Mouse (Mus musculus) forebrain, embryonic 14.5 days (tissue): Measurements from ENCODE around the gene Ppbp. TPM values are rescaled to one million over a fixed set of nuclear protein-coding genes. Genes with fewer than 3 reads are reported as not detected.

ENCODE experiments used
- ATAC-seq: fragments of 200-750 bp; cut with Nextera tagmentation; 2 replicates; pipeline ENCODE4 v1.8.0; 2017; ENCODE audit warnings: mild to moderate bottlenecking, moderate library complexity
- DNase-seq: peaks from one replicate; pipeline ENCODE4 v3.0.0-alpha.2; 2015; ENCODE audit warnings: low spot score
- H3K27ac ChIP-seq: fragments of 300-500 bp; sonication (generic); 2 replicates; pipeline ENCODE4 v1.5.1; 2014; ENCODE audit warnings: low read depth, mild to moderate bottlenecking, control low read depth, low read length, moderate library complexity
- H3K27me3 ChIP-seq: fragments of 300-500 bp; sonication (generic); replicated peaks from 2 replicates; pipeline ENCODE4 v1.6.1; 2014; ENCODE audit warnings: low read length, control low read depth, mixed read lengths; ENCODE audit not compliant: control insufficient read depth, insufficient read depth
- H3K36me3 ChIP-seq: fragments of 300-500 bp; sonication (generic); 2 replicates; pipeline ENCODE4 v1.6.1; 2014; ENCODE audit warnings: low read length, control low read depth; ENCODE audit not compliant: control insufficient read depth, insufficient read depth
- H3K4me1 ChIP-seq: fragments of 300-500 bp; sonication (generic); 2 replicates; pipeline ENCODE4 v1.6.1; 2014; ENCODE audit warnings: antibody characterized with exemption, low read length, control low read depth; ENCODE audit not compliant: control insufficient read depth, insufficient read depth
- H3K4me2 ChIP-seq: fragments of 300-500 bp; sonication (generic); 2 replicates; pipeline ENCODE4 v1.6.1; 2014; ENCODE audit warnings: mild to moderate bottlenecking, control low read depth, low read length
- H3K4me3 ChIP-seq: fragments of 300-500 bp; sonication (generic); 2 replicates; pipeline ENCODE4 v1.5.1; 2014; ENCODE audit warnings: low read depth, low read length, control low read depth
- H3K9ac ChIP-seq: fragments of 300-500 bp; sonication (generic); 2 replicates; pipeline ENCODE4 v1.6.1; 2014; ENCODE audit warnings: mild to moderate bottlenecking, low read length, control low read depth, moderate library complexity
- H3K9me3 ChIP-seq: fragments of 300-500 bp; sonication (generic); replicated peaks from 2 replicates; pipeline ENCODE4 v1.6.1; 2016; ENCODE audit warnings: low read length, control low read depth, mixed read lengths; ENCODE audit not compliant: control insufficient read depth
- whole genome bisulfite sequencing: fragments of 180-500 bp; shearing (Covaris S2); extraction: QIAGEN DNeasy Blood & Tissue Kit; methylation state at CpG from one replicate; pipeline ENCODE4 v1.1.7; 2014; 5-methylcytosine and 5-hydroxymethylcytosine counted together
- polyA plus RNA-seq: library from polyadenylated mRNA; unstranded; fragments of >200 nt; fragmentation: Nextera tagmentation; extraction: Ambion mirVana; gene quantifications from 2 replicates; pipeline ENCODE4 v1.2.1, GENCODE M21; 2014

The Ppbp gene
- polyA plus RNA-seq, 1 experiment from 2014 or later: 0.85 TPM

DNA sequence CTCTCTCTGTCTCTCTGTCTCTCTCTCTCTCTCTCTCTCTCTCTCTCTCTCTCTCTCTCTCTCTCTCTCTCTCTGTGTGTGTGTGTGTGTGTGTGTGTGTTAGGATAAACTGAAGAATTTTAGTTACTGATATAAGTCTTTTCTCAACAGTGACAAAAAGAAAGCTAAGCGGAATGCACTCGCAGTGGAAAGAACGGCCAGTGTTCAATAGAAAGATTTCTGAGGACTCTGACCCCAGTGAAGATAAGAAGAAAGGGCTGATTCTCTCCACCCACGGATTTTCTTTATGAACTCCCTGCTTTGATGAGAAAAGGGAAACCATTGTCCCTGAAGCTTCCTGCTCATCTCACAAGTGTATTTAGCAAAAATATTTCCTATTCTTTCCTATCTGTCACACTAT, 8.0 kb upstream of the Ppbp start:
- DNase-seq (no peak), ATAC-seq (no peak)
- Histone ChIP-seq H3K27me3 (peaks cover 12% of the 10 kb centered on the region; the same call in 1 of the 2 replicates), H3K9ac (no peak overlapping the region), H3K27ac (no peak overlapping the region), H3K4me1 (peaks cover 8% of the 10 kb centered on the region; the same call in 1 of the 2 replicates), H3K4me2 (no peak overlapping the region), H3K4me3 (no peak overlapping the region), H3K36me3 (no peaks in the 10 kb centered on the region), H3K9me3 (no peaks in the 10 kb centered on the region)
- 45% methylated on average over 4 of the region's 4 CpGs for WGBS

DNA sequence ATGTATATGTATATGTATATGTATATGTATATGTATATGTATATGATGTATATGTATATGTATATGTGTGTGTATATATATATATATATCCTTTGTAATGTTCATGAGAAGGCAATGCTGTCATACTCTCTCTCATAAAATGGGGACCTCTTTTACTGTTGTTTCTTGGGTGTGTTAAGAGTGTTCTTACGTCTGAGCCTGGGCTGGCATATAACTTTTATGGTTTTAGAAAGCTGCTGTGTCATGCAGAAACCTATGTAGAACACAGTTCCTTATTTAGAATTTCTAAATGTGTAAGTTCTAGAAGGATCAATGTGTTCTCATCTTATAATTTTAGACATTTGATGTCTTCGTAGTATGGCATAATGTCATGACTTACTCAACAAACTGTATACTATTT, 7.5 kb upstream of the Ppbp start:
- no peaks in the 10 kb centered on the region for H3K36me3 ChIP-seq
- H3K9me3 ChIP-seq: no peaks in the 10 kb centered on the region
- H3K27me3 ChIP-seq: peaks cover 12% of the 10 kb centered on the region; the same call in 1 of the 2 replicates
- ATAC-seq: no peak
- 95% methylated on average over 2 of the region's 2 CpGs for WGBS
- H3K9ac ChIP-seq: no peak overlapping the region
- DNase-seq: no peak
- H3K4me1 ChIP-seq: peaks cover 8% of the 10 kb centered on the region; the same call in 1 of the 2 replicates
- no peak overlapping the region for H3K27ac ChIP-seq
- no peak overlapping the region for H3K4me3 ChIP-seq
- H3K4me2 ChIP-seq: no peak overlapping the region

DNA sequence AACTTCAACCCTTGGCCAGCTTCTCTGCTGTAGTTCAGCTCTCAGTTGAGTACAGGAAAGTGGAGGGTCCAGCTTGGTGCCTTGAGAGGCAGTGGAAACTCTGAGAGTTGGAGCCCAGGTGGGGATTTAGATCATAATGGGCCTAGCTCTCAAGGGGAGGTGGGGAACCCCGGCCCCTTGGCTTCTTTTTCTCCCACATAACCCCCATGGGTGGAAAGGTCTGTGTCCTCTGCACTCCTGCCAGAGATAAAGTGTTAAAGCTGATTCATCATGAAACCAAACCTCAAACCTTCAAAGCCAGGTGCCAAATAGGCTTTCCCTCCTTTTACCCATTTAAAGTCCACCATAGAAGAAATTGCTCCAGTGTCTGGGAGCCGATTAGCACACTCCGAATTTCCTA, 6.5 kb upstream of the Ppbp start:
- H3K4me3 ChIP-seq: no peak overlapping the region
- no peak overlapping the region for H3K4me2 ChIP-seq
- no peak for DNase-seq
- H3K36me3 ChIP-seq: no peaks in the 10 kb centered on the region
- H3K9me3 ChIP-seq: no peaks in the 10 kb centered on the region
- peaks cover 12% of the 10 kb centered on the region; the same call in 1 of the 2 replicates for H3K27me3 ChIP-seq
- peaks cover 6% of the 10 kb centered on the region; the same call in 1 of the 2 replicates for H3K4me1 ChIP-seq
- H3K9ac ChIP-seq: no peak overlapping the region
- no peak overlapping the region for H3K27ac ChIP-seq
- 89% methylated on average over 3 of the region's 3 CpGs for WGBS
- no peak for ATAC-seq

DNA sequence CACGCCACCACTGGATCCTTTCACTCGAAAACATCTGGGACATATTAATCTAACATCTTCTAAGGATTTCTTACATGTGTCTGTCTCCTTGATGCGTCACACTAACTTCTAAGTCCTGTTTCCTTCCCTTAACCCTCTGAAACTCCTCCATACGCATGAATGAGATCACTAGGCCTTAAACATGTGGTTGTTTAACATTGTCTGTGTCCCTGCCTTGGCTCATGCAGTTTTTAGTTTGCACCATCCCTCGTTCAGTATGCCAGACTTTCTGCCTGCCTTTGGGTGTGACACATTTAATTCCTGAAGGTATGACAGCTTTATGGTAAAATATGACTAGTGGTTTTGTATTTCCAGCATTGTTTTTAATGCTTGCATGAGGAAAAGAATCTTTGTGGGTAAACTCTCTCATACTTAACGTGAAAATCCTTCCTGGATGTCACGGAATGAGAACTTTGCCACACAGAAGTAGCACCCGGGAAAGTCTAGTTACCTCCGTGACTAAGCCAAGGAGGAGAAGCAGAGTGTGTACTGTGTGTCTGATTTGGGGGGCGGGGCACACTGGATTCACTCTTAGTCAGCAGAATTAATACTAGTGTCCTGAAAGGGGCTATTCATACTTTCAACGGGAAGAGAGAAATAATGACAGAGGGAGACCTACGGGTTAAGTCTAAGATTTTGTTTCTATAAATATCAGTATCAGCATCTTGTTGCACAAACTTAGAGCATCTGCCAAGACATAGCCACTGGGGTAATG, 4.2 kb upstream of the Ppbp start:
- Histone ChIP-seq H3K4me3 (no peak overlapping the region), H3K4me2 (no peak overlapping the region), H3K36me3 (no peaks in the 10 kb centered on the region), H3K27me3 (peaks cover 8% of the 10 kb centered on the region; the same call in 1 of the 2 replicates), H3K9me3 (no peaks in the 10 kb centered on the region), H3K27ac (no peak overlapping the region), H3K4me1 (peaks cover under 1% of the 10 kb centered on the region; the same call in 1 of the 2 replicates), H3K9ac (no peak overlapping the region)
- ATAC-seq (no peak), DNase-seq (no peak)
- WGBS: 83% methylated on average over 12 of the region's 12 CpGs

DNA sequence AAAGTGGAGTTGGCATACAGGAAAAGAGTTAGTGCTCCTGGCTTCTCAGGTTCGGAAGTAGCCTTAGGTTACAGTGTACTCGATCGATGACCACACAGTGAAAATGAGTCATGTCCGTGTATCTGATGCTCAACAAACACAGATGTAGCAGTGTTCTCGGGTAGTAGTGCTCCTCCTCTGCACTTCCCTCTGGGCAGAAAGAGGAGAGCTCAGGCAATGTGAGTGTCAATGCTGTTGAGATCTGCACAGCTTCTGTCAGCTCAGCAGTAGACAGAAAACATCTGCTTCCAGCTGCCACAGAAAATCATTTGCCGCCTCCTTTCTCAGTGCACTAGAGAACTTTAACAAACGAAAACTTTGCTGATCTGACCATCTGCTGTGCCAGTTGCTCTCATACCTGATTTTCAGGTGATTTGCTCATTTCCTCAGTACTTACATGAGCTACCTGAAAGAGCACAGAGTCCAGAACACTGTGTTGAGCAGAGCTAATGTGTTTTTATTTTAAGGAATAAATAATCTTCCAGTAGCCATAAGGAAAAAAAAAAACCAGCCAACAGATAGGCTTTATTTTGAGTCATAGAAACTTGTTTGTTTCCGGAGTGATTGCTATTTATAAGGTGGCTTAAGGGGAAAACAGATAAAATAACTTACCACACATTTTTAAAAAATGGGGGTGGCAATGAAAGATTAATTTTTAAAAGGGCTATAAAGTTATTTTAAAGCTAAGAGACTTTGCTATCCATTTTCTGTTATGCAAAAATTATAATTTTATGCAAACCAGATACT, 2.3 kb upstream of the Ppbp start:
- H3K4me2 ChIP-seq: no peak overlapping the region
- no peak overlapping the region for H3K9ac ChIP-seq
- no peak overlapping the region for H3K4me3 ChIP-seq
- WGBS: 84% methylated on average over 8 of the region's 8 CpGs
- H3K27me3 ChIP-seq: no peaks in the 10 kb centered on the region
- no peaks in the 10 kb centered on the region for H3K9me3 ChIP-seq
- no peak overlapping the region for H3K27ac ChIP-seq
- no peak for DNase-seq
- no peaks in the 10 kb centered on the region for H3K36me3 ChIP-seq
- no peaks in the 10 kb centered on the region for H3K4me1 ChIP-seq
- no peak for ATAC-seq

DNA sequence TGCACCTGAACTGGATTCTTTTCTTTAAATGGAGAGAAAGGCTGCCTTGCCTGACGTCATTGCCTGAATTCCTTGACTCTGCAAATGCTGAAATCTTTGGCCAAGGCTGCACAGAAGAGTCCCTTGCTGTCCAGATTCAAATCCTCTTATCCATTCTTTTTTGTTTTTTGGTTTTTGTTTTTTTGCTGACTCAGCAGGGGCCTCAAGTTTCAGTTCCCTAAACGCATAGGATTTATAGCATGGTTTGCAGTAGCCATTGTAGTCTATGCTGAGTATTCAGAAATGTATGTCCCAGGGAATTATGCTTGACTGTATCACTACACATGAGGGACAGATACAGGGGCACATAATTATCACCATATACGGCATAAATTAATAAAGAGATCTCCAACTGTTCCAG, 3.1 kb downstream of the Ppbp start:
- 64% methylated on average over 3 of the region's 3 CpGs for WGBS
- no peak overlapping the region for H3K4me2 ChIP-seq
- H3K27ac ChIP-seq: no peak overlapping the region
- no peak for DNase-seq
- H3K36me3 ChIP-seq: no peaks in the 10 kb centered on the region
- no peaks in the 10 kb centered on the region for H3K4me1 ChIP-seq
- no peak overlapping the region for H3K9ac ChIP-seq
- ATAC-seq: no peak
- no peak overlapping the region for H3K4me3 ChIP-seq
- no peaks in the 10 kb centered on the region for H3K27me3 ChIP-seq
- no peaks in the 10 kb centered on the region for H3K9me3 ChIP-seq

DNA sequence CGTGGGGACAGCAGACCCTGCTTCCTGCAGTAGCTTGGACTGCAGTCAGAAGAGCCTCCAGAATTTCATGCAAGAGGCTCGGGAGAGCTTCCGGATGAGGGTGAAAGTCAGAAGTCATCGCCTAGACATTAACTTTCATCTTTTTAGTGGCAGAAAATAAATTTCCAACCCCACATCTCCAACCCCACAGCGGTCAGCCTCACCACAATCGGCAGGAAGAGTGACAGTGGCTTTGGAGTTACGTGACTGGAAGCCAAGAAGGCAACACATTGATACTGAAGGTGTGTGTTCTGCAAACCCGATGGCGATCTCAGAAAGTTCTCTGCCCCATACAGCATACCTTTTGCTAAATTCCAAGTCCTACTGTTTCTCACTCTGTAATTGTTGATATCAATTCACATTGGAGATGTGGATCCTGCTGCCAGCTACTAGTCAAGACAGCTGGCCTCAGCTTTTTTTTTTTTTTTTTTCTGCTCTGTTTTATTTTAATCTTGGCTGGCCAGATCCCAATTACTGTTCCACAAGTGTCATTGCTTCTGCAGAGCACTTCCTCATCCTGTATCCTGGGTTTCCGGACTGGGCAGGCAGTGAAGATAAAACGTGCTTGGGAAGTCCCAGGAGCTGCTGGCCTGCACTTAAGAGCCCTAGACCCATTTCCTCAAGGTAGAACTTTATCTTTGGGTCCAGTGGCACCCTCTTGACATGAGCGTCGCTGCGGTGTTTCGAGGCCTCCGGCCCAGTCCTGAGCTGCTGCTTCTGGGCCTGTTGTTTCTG, 3.7 kb downstream of the Ppbp start, which contains the start of gene Pf4:
Pf4 (plus strand) TSS at position 556 of the 774 bp plus-strand sequence.
- ATAC-seq (no peak), DNase-seq (no peak)
- Histone ChIP-seq H3K4me3 (no peak within 1 kb of the TSS), H3K36me3 (no peaks in the 10 kb centered on the region), H3K9me3 (no peaks in the 10 kb centered on the region), H3K4me1 (no peaks in the 10 kb centered on the region), H3K27me3 (no peaks in the 10 kb centered on the region), H3K9ac (no peak within 1 kb of the TSS), H3K4me2 (no peak within 1 kb of the TSS), H3K27ac (no peak within 1 kb of the TSS)
- 90% methylated on average over 16 of the region's 16 CpGs for WGBS

DNA sequence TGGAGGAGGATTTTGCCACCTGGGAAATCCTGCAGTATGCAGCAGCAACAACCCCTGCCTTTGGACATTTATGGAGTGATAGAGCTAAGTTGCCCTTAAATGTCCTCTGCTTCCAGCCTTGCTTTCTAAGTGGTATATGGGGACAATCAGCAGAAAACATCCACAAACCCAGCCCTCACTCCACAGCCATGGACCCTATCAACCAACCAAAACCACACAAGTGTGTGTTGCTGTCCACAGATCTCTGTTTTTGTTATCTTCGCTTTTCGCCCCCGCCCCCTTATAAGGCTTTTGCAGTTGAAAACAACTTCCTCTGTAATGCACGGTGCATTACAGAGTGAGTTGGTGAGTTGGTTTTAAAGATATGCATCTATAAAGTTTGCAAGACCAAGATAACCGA, 7.2 kb downstream of the Ppbp start:
- Histone ChIP-seq H3K4me2 (no peak overlapping the region), H3K9ac (no peak overlapping the region), H3K27me3 (no peaks in the 10 kb centered on the region), H3K36me3 (no peaks in the 10 kb centered on the region), H3K27ac (no peak overlapping the region), H3K4me1 (no peaks in the 10 kb centered on the region), H3K4me3 (no peak overlapping the region), H3K9me3 (no peaks in the 10 kb centered on the region)
- ATAC-seq (no peak), DNase-seq (no peak)
- 96% methylated on average over 5 of the region's 5 CpGs for WGBS
